In the genomic region with DNA sequence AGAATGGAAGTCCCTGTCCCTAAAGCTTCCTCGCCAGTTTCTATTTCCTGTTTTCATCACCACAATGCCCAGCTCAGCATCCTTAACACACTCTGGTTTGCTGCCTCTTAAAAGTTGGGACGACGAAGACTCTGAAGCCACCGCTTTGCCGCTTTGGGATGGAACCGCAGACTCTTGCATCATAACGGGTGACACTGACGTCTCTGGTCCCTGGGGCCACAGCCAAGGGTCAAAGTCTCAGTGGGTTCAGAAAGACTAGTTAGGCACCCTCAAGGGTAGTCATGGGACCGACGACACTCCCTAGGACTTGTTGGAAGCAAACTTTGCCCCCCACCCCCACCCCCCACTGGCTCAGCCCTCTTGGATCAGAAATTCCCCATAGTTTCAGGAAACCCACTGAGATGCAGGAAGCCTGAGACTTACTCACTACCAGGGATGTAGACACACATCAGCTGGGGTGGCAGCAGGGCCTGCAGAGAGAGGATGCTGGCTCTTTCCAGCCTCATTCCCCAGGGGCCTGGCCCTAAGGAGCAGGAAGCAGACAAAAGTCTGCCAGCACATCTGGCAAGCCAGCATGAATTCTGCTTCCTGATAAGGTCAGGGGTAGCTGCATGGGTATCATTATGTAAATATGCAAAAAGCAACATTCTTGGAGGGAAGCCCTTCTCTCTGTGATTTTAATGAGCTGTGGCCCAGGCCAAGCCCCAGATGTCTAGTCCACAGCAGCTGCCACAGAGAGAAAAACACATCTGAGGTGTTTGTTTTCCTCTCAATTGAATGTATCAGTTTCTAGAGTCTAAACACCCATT, we compare ENCODE assay signal across 8 mouse cellular contexts. TPM values are rescaled to one million over a fixed set of nuclear protein-coding genes. Genes with fewer than 3 reads are reported as not detected.
DNase-seq lines count a peak whose midpoint lies in the region; ATAC-seq and TF ChIP-seq lines count a peak whose summit lies in the region.

No protein-coding gene starts in this region.

- peaks cover 28% of the 10 kb centered on the region for H3K4me1 ChIP-seq in hindbrain, embryonic 10.5 days (replicated peaks)
- H3K4me1 ChIP-seq in hindbrain, embryonic 16.5 days (ENCODE audit: control insufficient read depth, insufficient read depth, low read depth, low read length) = peaks cover 9% of the 10 kb centered on the region
- H3K4me1 ChIP-seq in forebrain, postnatal 0 days (ENCODE audit: insufficient read depth) = no peaks in the 10 kb centered on the region
- H3K4me1 ChIP-seq in hindbrain, embryonic 14.5 days (replicated peaks; ENCODE audit: control insufficient read depth, insufficient read depth, low read length) = peaks cover 7% of the 10 kb centered on the region
- H3K4me1 ChIP-seq in liver, embryonic 11.5 days (replicated peaks; ENCODE audit: control insufficient read depth, insufficient read depth, low read length) = peaks cover 7% of the 10 kb centered on the region; the same call in 1 of the 2 replicates
- H3K4me1 ChIP-seq in neural tube, embryonic 15.5 days = peaks cover 11% of the 10 kb centered on the region

- no peak overlapping the region for H3K9ac ChIP-seq in hindbrain, embryonic 16.5 days (ENCODE audit: low read depth, low read length)
- H3K9ac ChIP-seq in forebrain, postnatal 0 days = no peak overlapping the region
- H3K9ac ChIP-seq in hindbrain, embryonic 14.5 days = no peak overlapping the region
- no peak overlapping the region for H3K9ac ChIP-seq in liver, embryonic 11.5 days (ENCODE audit: low read depth, low read length)
- no peak overlapping the region for H3K9ac ChIP-seq in neural tube, embryonic 15.5 days (replicated peaks)

- H3K27me3 ChIP-seq in hindbrain, embryonic 10.5 days (ENCODE audit: insufficient read depth, poor library complexity, severe bottlenecking) = no peaks in the 10 kb centered on the region
- H3K27me3 ChIP-seq in hindbrain, embryonic 16.5 days (replicated peaks; ENCODE audit: control insufficient read depth, insufficient read depth, low read length) = no peaks in the 10 kb centered on the region
- H3K27me3 ChIP-seq in forebrain, postnatal 0 days (ENCODE audit: insufficient read depth, low read length) = no peaks in the 10 kb centered on the region
- no peaks in the 10 kb centered on the region for H3K27me3 ChIP-seq in hindbrain, embryonic 14.5 days (ENCODE audit: control insufficient read depth, insufficient read depth, low read length)
- no peaks in the 10 kb centered on the region for H3K27me3 ChIP-seq in liver, embryonic 11.5 days (replicated peaks; ENCODE audit: control insufficient read depth, insufficient read depth, low read length)
- H3K27me3 ChIP-seq in neural tube, embryonic 15.5 days (replicated peaks) = no peaks in the 10 kb centered on the region

- H3K4me3 ChIP-seq in hindbrain, embryonic 10.5 days = no peak overlapping the region
- H3K4me3 ChIP-seq in hindbrain, embryonic 16.5 days (ENCODE audit: low read length) = no peak overlapping the region
- no peak overlapping the region for H3K4me3 ChIP-seq in forebrain, postnatal 0 days (ENCODE audit: low read depth, low read length)
- no peak overlapping the region for H3K4me3 ChIP-seq in hindbrain, embryonic 14.5 days (replicated peaks; ENCODE audit: low read length)
- H3K4me3 ChIP-seq in liver, embryonic 11.5 days (ENCODE audit: low read depth, low read length) = no peak overlapping the region
- no peak overlapping the region for H3K4me3 ChIP-seq in neural tube, embryonic 15.5 days (replicated peaks)

- H3K4me2 ChIP-seq in hindbrain, embryonic 16.5 days (ENCODE audit: low read length) = no peak overlapping the region
- no peak overlapping the region for H3K4me2 ChIP-seq in forebrain, postnatal 0 days (ENCODE audit: low read depth)
- no peak overlapping the region for H3K4me2 ChIP-seq in hindbrain, embryonic 14.5 days (replicated peaks)
- no peak overlapping the region for H3K4me2 ChIP-seq in liver, embryonic 11.5 days
- no peak overlapping the region for H3K4me2 ChIP-seq in neural tube, embryonic 15.5 days

- H3K9me3 ChIP-seq in hindbrain, embryonic 10.5 days = no peaks in the 10 kb centered on the region
- H3K9me3 ChIP-seq in hindbrain, embryonic 16.5 days (ENCODE audit: control insufficient read depth, low read length) = no peaks in the 10 kb centered on the region
- no peaks in the 10 kb centered on the region for H3K9me3 ChIP-seq in forebrain, postnatal 0 days (ENCODE audit: low read length)
- no peaks in the 10 kb centered on the region for H3K9me3 ChIP-seq in hindbrain, embryonic 14.5 days (ENCODE audit: control insufficient read depth, low read length)
- no peaks in the 10 kb centered on the region for H3K9me3 ChIP-seq in liver, embryonic 11.5 days (ENCODE audit: control insufficient read depth, low read length)
- no peaks in the 10 kb centered on the region for H3K9me3 ChIP-seq in neural tube, embryonic 15.5 days (replicated peaks)

- H3K36me3 ChIP-seq in hindbrain, embryonic 10.5 days = no peaks in the 10 kb centered on the region
- H3K36me3 ChIP-seq in hindbrain, embryonic 16.5 days (ENCODE audit: control insufficient read depth, insufficient read depth, low read length) = no peaks in the 10 kb centered on the region
- no peaks in the 10 kb centered on the region for H3K36me3 ChIP-seq in forebrain, postnatal 0 days (ENCODE audit: insufficient read depth)
- no peaks in the 10 kb centered on the region for H3K36me3 ChIP-seq in hindbrain, embryonic 14.5 days (replicated peaks; ENCODE audit: control insufficient read depth, insufficient read depth)
- H3K36me3 ChIP-seq in liver, embryonic 11.5 days (ENCODE audit: control insufficient read depth, insufficient read depth, low read length) = no peaks in the 10 kb centered on the region
- no peaks in the 10 kb centered on the region for H3K36me3 ChIP-seq in neural tube, embryonic 15.5 days

- TF ChIP-seq CTCF in forebrain, postnatal 0 days (IDR thresholded peaks at IDR 0.05; ENCODE audit: low read depth) = no peak

- 75% methylated on average over 10 of the region's 10 CpGs for WGBS in hindbrain, embryonic 10.5 days
- WGBS in hindbrain, embryonic 16.5 days = 73% methylated on average over 10 of the region's 10 CpGs
- 84% methylated on average over 10 of the region's 10 CpGs for whole genome bisulfite sequencing in forebrain, postnatal 0 days
- 68% methylated on average over 10 of the region's 10 CpGs for WGBS in hindbrain, embryonic 14.5 days
- WGBS in liver, embryonic 11.5 days = 63% methylated on average over 10 of the region's 10 CpGs
- 78% methylated on average over 10 of the region's 10 CpGs for WGBS in neural tube, embryonic 15.5 days

- H3K27ac ChIP-seq in hindbrain, embryonic 10.5 days = peak overlapping the region; percentile 79
- H3K27ac ChIP-seq in hindbrain, embryonic 16.5 days (ENCODE audit: low read depth, low read length) = no peak overlapping the region
- H3K27ac ChIP-seq in forebrain, postnatal 0 days (ENCODE audit: low read depth, low read length) = no peak overlapping the region
- H3K27ac ChIP-seq in hindbrain, embryonic 14.5 days = no peak overlapping the region
- peak overlapping the region; percentile 58 for H3K27ac ChIP-seq in liver, embryonic 11.5 days (ENCODE audit: low read depth, low read length)
- peak overlapping the region; percentile 7 for H3K27ac ChIP-seq in neural tube, embryonic 15.5 days (replicated peaks)

- DNase-seq in hindbrain, embryonic 10.5 days (ENCODE audit: low spot score) = peak; percentile 59
- peak; percentile 34 for DNase-seq in forebrain, postnatal 0 days
- DNase-seq in hindbrain, embryonic 14.5 days (ENCODE audit: low spot score) = peak; percentile 47
- DNase-seq in liver, embryonic 11.5 days (ENCODE audit: low spot score) = no peak
- DNase-seq in spleen, postnatal 14 days (ENCODE audit: low spot score in 2 of 2) = no peak
- no peak for DNase-seq in urinary bladder, adult 2 months (ENCODE audit: low spot score)

- ATAC-seq in hindbrain, embryonic 16.5 days = no peak
- ATAC-seq in forebrain, postnatal 0 days = peak; percentile 56
- peak; percentile 40; the same call in 1 of the 2 replicates for ATAC-seq in hindbrain, embryonic 14.5 days (ENCODE audit: low FRiP score)
- ATAC-seq in liver, embryonic 11.5 days (replicated peaks; ENCODE audit: low FRiP score) = no peak
- ATAC-seq in neural tube, embryonic 15.5 days (ENCODE audit: low FRiP score) = no peak

RNA-seq across cellular contexts. Expression of gene Tgfbi, which starts 38.5 kb away (rescaled TPM):
- polyA plus RNA-seq in hindbrain, embryonic 10.5 days (2016; fragmentation: Nextera tagmentation; extraction: Ambion mirVana) = 38.4 and 42.9 TPM in 2 replicates
- 6.3 and 7.9 TPM in 2 replicates for polyA plus RNA-seq in hindbrain, embryonic 16.5 days (2015; fragmentation: Nextera tagmentation; extraction: Ambion mirVana)
- 4.3 and 4.8 TPM in 2 replicates for total RNA-seq in forebrain, postnatal 0 days (2014; rRNA removed)
- polyA plus RNA-seq in forebrain, postnatal 0 days (2015; fragmentation: Nextera tagmentation; extraction: Ambion mirVana) = 4.9 and 5.3 TPM in 2 replicates
- polyA plus RNA-seq in hindbrain, embryonic 14.5 days (2014; fragmentation: Nextera tagmentation; extraction: Ambion mirVana) = 5.2 and 7.1 TPM in 2 replicates
- polyA plus RNA-seq in liver, embryonic 11.5 days (2014; fragmentation: Nextera tagmentation; extraction: Ambion mirVana) = 27.6 and 28.2 TPM in 2 replicates
- 7.7 and 26.4 TPM in 2 replicates for polyA plus RNA-seq in neural tube, embryonic 15.5 days (2015; fragmentation: Nextera tagmentation; extraction: Ambion mirVana)
- polyA plus RNA-seq in urinary bladder, adult 2 months (2012; rRNA removed) = 151 and 155 TPM in 2 replicates

RNA-seq across cellular contexts. Expression of gene Smad5, which starts 55.0 kb away (rescaled TPM):
- polyA plus RNA-seq in hindbrain, embryonic 10.5 days (2016; fragmentation: Nextera tagmentation; extraction: Ambion mirVana) = 31.4 and 34.4 TPM in 2 replicates
- 17.2 and 21.3 TPM in 2 replicates for polyA plus RNA-seq in hindbrain, embryonic 16.5 days (2015; fragmentation: Nextera tagmentation; extraction: Ambion mirVana)
- total RNA-seq in forebrain, postnatal 0 days (2014; rRNA removed) = 45.2 and 54.6 TPM in 2 replicates
- polyA plus RNA-seq in forebrain, postnatal 0 days (2015; fragmentation: Nextera tagmentation; extraction: Ambion mirVana) = 15.7 and 17.1 TPM in 2 replicates
- polyA plus RNA-seq in hindbrain, embryonic 14.5 days (2014; fragmentation: Nextera tagmentation; extraction: Ambion mirVana) = 32.3 and 33.8 TPM in 2 replicates
- 16.8 and 18.5 TPM in 2 replicates for polyA plus RNA-seq in liver, embryonic 11.5 days (2014; fragmentation: Nextera tagmentation; extraction: Ambion mirVana)
- polyA plus RNA-seq in neural tube, embryonic 15.5 days (2015; fragmentation: Nextera tagmentation; extraction: Ambion mirVana) = 16.3 and 19.0 TPM in 2 replicates
- 21.9 and 25.7 TPM in 2 replicates for polyA plus RNA-seq in urinary bladder, adult 2 months (2012; rRNA removed)

Comparison
In these comparisons a context has a peak if more than half of its experiments do, and no peak if none do; other contexts are left out.
1. H3K27ac ChIP-seq: peak in hindbrain, embryonic 10.5 days (single experiment), liver, embryonic 11.5 days (single experiment) and neural tube, embryonic 15.5 days (single experiment); none in hindbrain, embryonic 16.5 days (single experiment), forebrain, postnatal 0 days (single experiment) and hindbrain, embryonic 14.5 days (single experiment).
2. ATAC-seq: peak in forebrain, postnatal 0 days (single experiment) and hindbrain, embryonic 14.5 days (single experiment); none in hindbrain, embryonic 16.5 days (single experiment), liver, embryonic 11.5 days (single experiment) and neural tube, embryonic 15.5 days (single experiment).
3. DNase-seq: peak in hindbrain, embryonic 10.5 days (single experiment), forebrain, postnatal 0 days (single experiment) and hindbrain, embryonic 14.5 days (single experiment); none in liver, embryonic 11.5 days (single experiment), spleen, postnatal 14 days (0 of 2) and urinary bladder, adult 2 months (single experiment).